Mouse (Mus musculus): Measurements from ENCODE around the gene Atp1a3. TPM values are rescaled to one million over a fixed set of nuclear protein-coding genes. Genes with fewer than 3 reads are reported as not detected.

The Atp1a3 gene
- polyA plus RNA-seq, 1 experiment, result 6.6 TPM

GRCm38 (mm10) chr7:24971261-24971971 is 34.3 kb downstream of the Atp1a3 start:
- no peaks in the 10 kb centered on the region for H3K27me3 ChIP-seq (ENCODE audit: control insufficient read depth, insufficient read depth, insufficient read length)
- peak overlapping the region; percentile 2 for H3ac ChIP-seq (ENCODE audit: control insufficient read depth, insufficient read length)
- H3K4me2 ChIP-seq (ENCODE audit: low read depth), result peak overlapping the region; percentile 92
- no peaks in the 10 kb centered on the region for H3K79me2 ChIP-seq (ENCODE audit: control insufficient read depth, insufficient read depth)
- peak overlapping the region; percentile 64 for H3K4me3 ChIP-seq
- no peaks in the 10 kb centered on the region for H3K36me3 ChIP-seq (ENCODE audit: control insufficient read depth, insufficient read depth)
- TF ChIP-seq MYOG (IDR thresholded peaks at IDR 0.05; ENCODE audit: control insufficient read depth in 1 of 3, insufficient read depth in 1 of 3, insufficient read length in 2 of 3, low read depth in 2 of 3), result no peak
- peak in 1 of 3 experiments; percentile 32 for TF ChIP-seq MYOD1 (IDR thresholded peaks at IDR 0.05; ENCODE audit: control insufficient read depth in 1 of 3, insufficient read length in 2 of 3, low read depth in 2 of 3)
- no peak for TF ChIP-seq POLR2A (IDR thresholded peaks at IDR 0.05; ENCODE audit: insufficient read length, low read depth)

- no peaks in the 10 kb centered on the region for H3K36me3 ChIP-seq (ENCODE audit: control insufficient read depth, insufficient read depth)
- H3ac ChIP-seq (ENCODE audit: control insufficient read depth, insufficient read length), result no peak overlapping the region
- no peak overlapping the region for H3K4me2 ChIP-seq (ENCODE audit: low read depth)
- no peaks in the 10 kb centered on the region for H3K27me3 ChIP-seq (ENCODE audit: control insufficient read depth, insufficient read depth, insufficient read length)
- no peak for TF ChIP-seq POLR2A (IDR thresholded peaks at IDR 0.05; ENCODE audit: insufficient read length, low read depth)
- TF ChIP-seq TCF3 (IDR thresholded peaks at IDR 0.05; ENCODE audit: insufficient read length, low read depth), result no peak
- no peak for TF ChIP-seq REST (IDR thresholded peaks at IDR 0.05; ENCODE audit: insufficient read depth, insufficient read length)
- no peak for TF ChIP-seq MYOD1 (IDR thresholded peaks at IDR 0.05; ENCODE audit: control insufficient read depth in 1 of 3, insufficient read length in 2 of 3, low read depth in 2 of 3)
- TF ChIP-seq E2F4 (IDR thresholded peaks at IDR 0.05; ENCODE audit: insufficient read depth), result no peak
- no peak for TF ChIP-seq USF1 (IDR thresholded peaks at IDR 0.05; ENCODE audit: low read depth)
- TF ChIP-seq POLR2AphosphoS2 (IDR thresholded peaks at IDR 0.05; ENCODE audit: insufficient read length, low read depth), result no peak
- TF ChIP-seq TCF12 (IDR thresholded peaks at IDR 0.05; ENCODE audit: insufficient read depth, poor library complexity, severe bottlenecking), result no peak
- TF ChIP-seq CEBPB (IDR thresholded peaks at IDR 0.05; ENCODE audit: insufficient read depth, poor library complexity, severe bottlenecking), result no peak
- TF ChIP-seq MAX (IDR thresholded peaks at IDR 0.05; ENCODE audit: low read depth), result no peak
- TF ChIP-seq SRF (IDR thresholded peaks at IDR 0.05; ENCODE audit: control insufficient read depth, insufficient read length, low read depth), result no peak
- TF ChIP-seq MYOG (IDR thresholded peaks at IDR 0.05; ENCODE audit: control insufficient read depth in 1 of 3, insufficient read depth in 1 of 3, insufficient read length in 2 of 3, low read depth in 2 of 3), result no peak
- H3K79me2 ChIP-seq (ENCODE audit: control insufficient read depth, insufficient read depth), result no peaks in the 10 kb centered on the region
- no peak overlapping the region for H3K4me3 ChIP-seq
These were observed 35.4 kb downstream of the Atp1a3 start for GRCm38 (mm10) chr7:24970341-24970740.

- H3K27me3 ChIP-seq (ENCODE audit: control insufficient read depth, insufficient read depth, insufficient read length), result no peaks in the 10 kb centered on the region
- no peak for TF ChIP-seq E2F4 (IDR thresholded peaks at IDR 0.05; ENCODE audit: insufficient read depth)
- TF ChIP-seq TCF3 (IDR thresholded peaks at IDR 0.05; ENCODE audit: insufficient read length, low read depth), result no peak
- TF ChIP-seq USF1 (IDR thresholded peaks at IDR 0.05; ENCODE audit: low read depth), result no peak
- TF ChIP-seq TCF12 (IDR thresholded peaks at IDR 0.05; ENCODE audit: insufficient read depth, poor library complexity, severe bottlenecking), result no peak
- no peak for TF ChIP-seq REST (IDR thresholded peaks at IDR 0.05; ENCODE audit: insufficient read depth, insufficient read length)
- TF ChIP-seq POLR2A (IDR thresholded peaks at IDR 0.05; ENCODE audit: insufficient read length, low read depth), result no peak
- no peak for TF ChIP-seq SRF (IDR thresholded peaks at IDR 0.05; ENCODE audit: control insufficient read depth, insufficient read length, low read depth)
- TF ChIP-seq POLR2AphosphoS2 (IDR thresholded peaks at IDR 0.05; ENCODE audit: insufficient read length, low read depth), result no peak
- TF ChIP-seq MYOG (IDR thresholded peaks at IDR 0.05; ENCODE audit: control insufficient read depth in 1 of 3, insufficient read depth in 1 of 3, insufficient read length in 2 of 3, low read depth in 2 of 3), result no peak
- no peak for TF ChIP-seq CEBPB (IDR thresholded peaks at IDR 0.05; ENCODE audit: insufficient read depth, poor library complexity, severe bottlenecking)
- TF ChIP-seq MAX (IDR thresholded peaks at IDR 0.05; ENCODE audit: low read depth), result no peak
- TF ChIP-seq MYOD1 (IDR thresholded peaks at IDR 0.05; ENCODE audit: control insufficient read depth in 1 of 3, insufficient read length in 2 of 3, low read depth in 2 of 3), result no peak
These were observed 36.0 kb downstream of the Atp1a3 start for GRCm38 (mm10) chr7:24969805-24970204.

GRCm38 (mm10) chr7:24968463-24968862 is 37.3 kb downstream of the Atp1a3 start:
- Histone ChIP-seq H3K4me3 (no peak overlapping the region), H3K27me3 (ENCODE audit: control insufficient read depth, insufficient read depth, insufficient read length) (no peaks in the 10 kb centered on the region), H3K36me3 (ENCODE audit: control insufficient read depth, insufficient read depth) (no peaks in the 10 kb centered on the region), H3ac (ENCODE audit: control insufficient read depth, insufficient read length) (no peak overlapping the region), H3K4me2 (ENCODE audit: low read depth) (no peak overlapping the region), H3K79me2 (ENCODE audit: control insufficient read depth, insufficient read depth) (no peaks in the 10 kb centered on the region)
- TF ChIP-seq CEBPB (IDR thresholded peaks at IDR 0.05; ENCODE audit: insufficient read depth, poor library complexity, severe bottlenecking) (no peak), USF1 (IDR thresholded peaks at IDR 0.05; ENCODE audit: low read depth) (no peak), TCF12 (IDR thresholded peaks at IDR 0.05; ENCODE audit: insufficient read depth, poor library complexity, severe bottlenecking) (no peak), POLR2AphosphoS2 (IDR thresholded peaks at IDR 0.05; ENCODE audit: insufficient read length, low read depth) (no peak), REST (IDR thresholded peaks at IDR 0.05; ENCODE audit: insufficient read depth, insufficient read length) (no peak), MAX (IDR thresholded peaks at IDR 0.05; ENCODE audit: low read depth) (no peak), MYOG (IDR thresholded peaks at IDR 0.05; ENCODE audit: control insufficient read depth in 1 of 3, insufficient read depth in 1 of 3, insufficient read length in 2 of 3, low read depth in 2 of 3) (no peak), SRF (IDR thresholded peaks at IDR 0.05; ENCODE audit: control insufficient read depth, insufficient read length, low read depth) (no peak)

More at GRCm38 (mm10) chr7:24969805-24970204, 36.0 kb downstream of the Atp1a3 start:
- no peak overlapping the region for H3K4me2 ChIP-seq (ENCODE audit: low read depth)
- no peaks in the 10 kb centered on the region for H3K36me3 ChIP-seq (ENCODE audit: control insufficient read depth, insufficient read depth)
- no peak overlapping the region for H3ac ChIP-seq (ENCODE audit: control insufficient read depth, insufficient read length)
- H3K4me3 ChIP-seq, result no peak overlapping the region
- no peaks in the 10 kb centered on the region for H3K79me2 ChIP-seq (ENCODE audit: control insufficient read depth, insufficient read depth)

GRCm38 (mm10) chr7:24967966-24968365 is 37.8 kb downstream of the Atp1a3 start:
- H3K36me3 ChIP-seq (ENCODE audit: control insufficient read depth, insufficient read depth), result no peaks in the 10 kb centered on the region

More at GRCm38 (mm10) chr7:24967966-24968365, 37.8 kb downstream of the Atp1a3 start:
- H3K79me2 ChIP-seq (ENCODE audit: control insufficient read depth, insufficient read depth), result no peaks in the 10 kb centered on the region
- TF ChIP-seq REST (IDR thresholded peaks at IDR 0.05; ENCODE audit: insufficient read depth, insufficient read length) (no peak), CEBPB (IDR thresholded peaks at IDR 0.05; ENCODE audit: insufficient read depth, poor library complexity, severe bottlenecking) (no peak), POLR2AphosphoS2 (IDR thresholded peaks at IDR 0.05; ENCODE audit: insufficient read length, low read depth) (no peak), TCF3 (IDR thresholded peaks at IDR 0.05; ENCODE audit: insufficient read length, low read depth) (no peak), SRF (IDR thresholded peaks at IDR 0.05; ENCODE audit: control insufficient read depth, insufficient read length, low read depth) (no peak), E2F4 (IDR thresholded peaks at IDR 0.05; ENCODE audit: insufficient read depth) (no peak), MYOG (IDR thresholded peaks at IDR 0.05; ENCODE audit: control insufficient read depth in 1 of 3, insufficient read depth in 1 of 3, insufficient read length in 2 of 3, low read depth in 2 of 3) (no peak), TCF12 (IDR thresholded peaks at IDR 0.05; ENCODE audit: insufficient read depth, poor library complexity, severe bottlenecking) (no peak), MYOD1 (IDR thresholded peaks at IDR 0.05; ENCODE audit: control insufficient read depth in 1 of 3, insufficient read length in 2 of 3, low read depth in 2 of 3) (no peak), USF1 (IDR thresholded peaks at IDR 0.05; ENCODE audit: low read depth) (no peak), POLR2A (IDR thresholded peaks at IDR 0.05; ENCODE audit: insufficient read length, low read depth) (no peak), MAX (IDR thresholded peaks at IDR 0.05; ENCODE audit: low read depth) (no peak)
- no peak overlapping the region for H3K4me3 ChIP-seq
- no peaks in the 10 kb centered on the region for H3K27me3 ChIP-seq (ENCODE audit: control insufficient read depth, insufficient read depth, insufficient read length)
- no peak overlapping the region for H3K4me2 ChIP-seq (ENCODE audit: low read depth)
- H3ac ChIP-seq (ENCODE audit: control insufficient read depth, insufficient read length), result no peak overlapping the region

Data from myocyte (in vitro differentiated cells).